Mouse (Mus musculus) cerebellum, adult 2 months (tissue): ENCODE results near the gene Slc43a1.

Experiments used
- CTCF ChIP-seq: fragments of 200-500 bp; IDR thresholded peaks from 2 replicates; pipeline ENCODE4 v1.5.1; 2011; ENCODE audit warnings: low read depth, mild to moderate bottlenecking, control low read depth, low read length, moderate library complexity, borderline replicate concordance; ENCODE audit not compliant: insufficient read depth
- POLR2A ChIP-seq: fragments of 200-500 bp; IDR thresholded peaks from 2 replicates; pipeline ENCODE4 v1.6.1; 2011; ENCODE audit warnings: low read length, control low read depth, borderline replicate concordance; ENCODE audit not compliant: insufficient read depth

DNA sequence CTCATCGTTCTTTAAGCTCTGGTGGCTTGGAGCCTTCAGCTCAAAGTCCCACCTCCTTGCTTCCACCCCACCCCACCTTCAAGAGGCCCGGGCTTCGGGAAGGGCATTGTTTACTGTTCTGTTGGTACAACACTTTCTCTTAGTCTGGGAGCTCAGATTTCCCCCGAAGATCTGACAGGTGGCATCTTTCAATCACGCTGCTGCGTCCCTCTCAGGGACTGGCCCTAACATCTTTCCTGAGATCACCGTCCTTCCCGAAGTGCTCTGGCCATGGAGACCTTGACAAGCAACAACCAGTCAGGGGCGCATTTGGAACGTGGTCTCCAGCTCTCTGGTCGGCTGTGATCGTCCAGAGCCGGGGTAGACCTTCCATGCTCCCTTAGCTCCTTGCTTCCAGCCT lies 16.1 kb upstream of the Slc43a1 start, which contains the start of gene Smtnl1:
- TF ChIP-seq CTCF = no peak
- no peak for TF ChIP-seq POLR2A
